Mouse (Mus musculus): Measurements from ENCODE around the gene Trp53i13.

- TF ChIP-seq CTCF (IDR thresholded peaks at IDR 0.05; ENCODE audit: low read depth) (no peak), EP300 (optimal IDR thresholded peaks at IDR 0.05) (no peak)
Observed at GRCm38 (mm10) chr11:77463786-77464185, 52.0 kb downstream of the Trp53i13 start.

Measured in stomach, postnatal 0 days (tissue).